Mouse (Mus musculus) brain, embryonic 14.5 days (tissue): ENCODE measurements around the gene Ift43.

Source experiments
- CTCF ChIP-seq: fragments of 200-500 bp; IDR thresholded peaks from 2 replicates; pipeline ENCODE4 v1.5.1; 2012; ENCODE audit warnings: inconsistent platforms, mild to moderate bottlenecking, moderate library complexity, borderline replicate concordance; ENCODE audit not compliant: insufficient read depth, insufficient read length; ENCODE audit errors: extremely low read depth
- POLR2A ChIP-seq: fragments of 200-500 bp; IDR thresholded peaks from 2 replicates; pipeline ENCODE4 v1.6.1; 2012; ENCODE audit warnings: mild to moderate bottlenecking, inconsistent platforms, borderline replicate concordance; ENCODE audit not compliant: poor library complexity, insufficient read depth, insufficient read length, severe bottlenecking; ENCODE audit errors: extremely low read depth

- no peak for TF ChIP-seq POLR2A
- TF ChIP-seq CTCF, result no peak
These were observed 3.7 kb upstream of the Ift43 start, which contains the start of gene Tgfb3 for GRCm38 (mm10) chr12:86078553-86079201.
